Mouse (Mus musculus) midbrain, postnatal 0 days (tissue): Measurements from ENCODE around the gene Kiss1. TPM values are rescaled to one million over a fixed set of nuclear protein-coding genes. Genes with fewer than 3 reads are reported as not detected.

ENCODE experiments used
- ATAC-seq: fragments of 200-750 bp; cut with Nextera tagmentation; 2 replicates; pipeline ENCODE4 v1.8.0; 2017; ENCODE audit warnings: moderate number of reproducible peaks, mild to moderate bottlenecking, moderate TSS enrichment, moderate library complexity; ENCODE audit not compliant: low FRiP score
- DNase-seq: peaks from one replicate; pipeline ENCODE4 v3.0.0-alpha.2; 2015; ENCODE audit warnings: low spot score
- H3K27ac ChIP-seq: fragments of 300-500 bp; sonication (generic); 2 replicates; pipeline ENCODE4 v1.5.1; 2014; ENCODE audit warnings: low read depth, mild to moderate bottlenecking, low read length, mixed read lengths
- H3K27me3 ChIP-seq: fragments of 300-500 bp; sonication (generic); 2 replicates; pipeline ENCODE4 v1.6.1; 2014; ENCODE audit warnings: low read length, control low read depth, mixed read lengths; ENCODE audit not compliant: insufficient read depth
- H3K36me3 ChIP-seq: fragments of 300-500 bp; sonication (generic); 2 replicates; pipeline ENCODE4 v1.6.1; 2014; ENCODE audit warnings: low read length, control low read depth, mixed read lengths; ENCODE audit not compliant: insufficient read depth
- H3K4me1 ChIP-seq: fragments of 300-500 bp; sonication (generic); 2 replicates; pipeline ENCODE4 v1.6.1; 2014; ENCODE audit warnings: mild to moderate bottlenecking, control low read depth, antibody characterized with exemption, low read length, mixed read lengths; ENCODE audit not compliant: insufficient read depth
- H3K4me2 ChIP-seq: fragments of 300-500 bp; sonication (generic); 2 replicates; pipeline ENCODE4 v1.6.1; 2014; ENCODE audit warnings: low read depth, mild to moderate bottlenecking, low read length, mixed read lengths; ENCODE audit not compliant: poor library complexity, severe bottlenecking
- H3K4me3 ChIP-seq: fragments of 300-500 bp; sonication (generic); 2 replicates; pipeline ENCODE4 v1.5.1; 2014; ENCODE audit warnings: low read depth, mild to moderate bottlenecking, low read length, moderate library complexity
- H3K9ac ChIP-seq: fragments of 300-500 bp; sonication (generic); replicated peaks from 2 replicates; pipeline ENCODE4 v1.6.1; 2014; ENCODE audit warnings: mild to moderate bottlenecking, low read length, moderate library complexity, mixed read lengths; ENCODE audit not compliant: poor library complexity, severe bottlenecking
- H3K9me3 ChIP-seq: fragments of 300-500 bp; sonication (generic); 2 replicates; pipeline ENCODE4 v1.6.1; 2016; ENCODE audit warnings: low read length, control low read depth
- CTCF ChIP-seq: IDR thresholded peaks from 2 replicates; pipeline ENCODE4 v1.5.1; 2016; ENCODE audit warnings: antibody characterized with exemption, mild to moderate bottlenecking
- WGBS: fragments of 180-500 bp; shearing (Covaris S2); extraction: QIAGEN DNeasy Blood & Tissue Kit; methylation state at CpG from one replicate; pipeline ENCODE4 v1.1.7; 2014; 5-methylcytosine and 5-hydroxymethylcytosine counted together
- polyA plus RNA-seq: library from polyadenylated mRNA; unstranded; fragments of >200 nt; fragmentation: Nextera tagmentation; extraction: Ambion mirVana; gene quantifications from 2 replicates; pipeline ENCODE4 v1.2.1, GENCODE M21; 2015
- total RNA-seq: library from RNA; depleted of rRNA; stranded (reverse); fragments of >200 nt; gene quantifications from 2 replicates; pipeline ENCODE4 v1.2.3, GENCODE M21; 2014

Gene Kiss1
- total and polyA plus RNA-seq, 2 experiments from 2014 or later: 2.6 TPM; not detected in 1

DNA sequence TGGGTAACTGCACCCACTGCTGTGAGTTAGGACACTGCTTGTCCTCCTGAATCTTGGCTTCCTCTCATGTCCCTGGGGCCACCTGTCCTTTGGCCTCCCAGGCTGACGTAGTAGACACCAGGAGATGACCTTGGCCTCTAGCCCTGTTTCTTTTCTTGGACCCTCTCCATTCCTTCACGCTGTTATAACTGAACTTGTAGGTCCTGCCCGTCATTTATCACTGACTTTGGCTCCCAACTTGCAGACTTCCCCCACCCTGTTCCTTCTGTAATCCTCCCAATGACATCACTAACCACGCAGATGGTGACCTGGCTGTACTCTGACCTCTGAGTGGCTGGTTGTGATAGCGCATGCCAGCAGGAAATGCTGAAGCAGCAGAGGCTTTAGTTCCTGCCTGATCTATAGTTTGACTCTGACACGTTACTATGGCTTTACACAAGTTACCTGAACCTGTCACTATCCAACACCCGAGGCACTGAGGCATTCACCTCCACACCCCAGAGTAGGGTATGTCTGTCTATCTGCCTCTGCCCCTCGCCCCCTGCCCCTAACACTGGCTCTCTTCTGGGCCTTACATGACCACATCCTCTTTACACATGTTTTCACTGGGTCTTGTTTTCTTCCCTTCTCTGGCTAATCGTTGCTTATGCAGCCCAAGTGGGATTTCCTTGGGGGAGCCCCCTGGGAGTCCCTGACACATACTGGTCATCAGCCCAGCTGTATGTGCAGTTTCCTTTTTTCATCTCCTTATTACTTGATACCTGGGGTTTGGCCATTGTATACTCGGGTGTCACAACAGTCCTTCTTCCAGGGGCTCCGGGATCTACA lies 26.2 kb downstream of the Kiss1 start:
- no peak for TF ChIP-seq CTCF
- Histone ChIP-seq H3K4me1 (no peaks in the 10 kb centered on the region), H3K27ac (no peak overlapping the region), H3K9ac (no peak overlapping the region), H3K4me3 (no peak overlapping the region), H3K27me3 (no peaks in the 10 kb centered on the region), H3K36me3 (no peaks in the 10 kb centered on the region), H3K9me3 (no peaks in the 10 kb centered on the region), H3K4me2 (no peak overlapping the region)
- DNase-seq (no peak), ATAC-seq (no peak)
- 80% methylated on average over 11 of the region's 11 CpGs for WGBS

GRCm38 (mm10) chr1:133350210-133350609 lies 28.5 kb downstream of the Kiss1 start, which contains the start of gene Ren1:
Gene Ren1 (plus strand): TSS chr1:133350510.
- Histone ChIP-seq H3K4me2 (no peak within 1 kb of the TSS), H3K9ac (no peak within 1 kb of the TSS), H3K27me3 (no peaks in the 10 kb centered on the region), H3K4me1 (no peaks in the 10 kb centered on the region), H3K27ac (no peak within 1 kb of the TSS), H3K4me3 (no peak within 1 kb of the TSS), H3K9me3 (no peaks in the 10 kb centered on the region), H3K36me3 (no peaks in the 10 kb centered on the region)
- no peak for TF ChIP-seq CTCF
- 96% methylated on average over 1 of the region's 1 CpGs for WGBS
- DNase-seq (no peak), ATAC-seq (no peak)

- no peak for TF ChIP-seq CTCF
- Histone ChIP-seq H3K4me2 (no peak overlapping the region), H3K27me3 (no peaks in the 10 kb centered on the region), H3K4me3 (no peak overlapping the region), H3K36me3 (no peaks in the 10 kb centered on the region), H3K9ac (no peak overlapping the region), H3K27ac (no peak overlapping the region), H3K9me3 (no peaks in the 10 kb centered on the region), H3K4me1 (no peaks in the 10 kb centered on the region)
- 23% methylated on average over 9 of the region's 9 CpGs for WGBS
- ATAC-seq (no peak; the same call in 1 of the 2 replicates), DNase-seq (no peak)
These were observed 30.1 kb downstream of the Kiss1 start for GRCm38 (mm10) chr1:133351762-133352161.

GRCm38 (mm10) chr1:133353371-133353809 lies 31.7 kb downstream of the Kiss1 start:
- Histone ChIP-seq H3K36me3 (no peaks in the 10 kb centered on the region), H3K9ac (no peak overlapping the region), H3K27ac (no peak overlapping the region), H3K27me3 (no peaks in the 10 kb centered on the region), H3K4me1 (no peaks in the 10 kb centered on the region), H3K4me2 (no peak overlapping the region), H3K4me3 (no peak overlapping the region), H3K9me3 (no peaks in the 10 kb centered on the region)
- 42% methylated on average over 12 of the region's 12 CpGs for WGBS
- DNase-seq: peak; percentile 88
- peak; percentile 99 for TF ChIP-seq CTCF
- peak; percentile 44; the same call in 1 of the 2 replicates for ATAC-seq

- ATAC-seq: no peak
- no peaks in the 10 kb centered on the region for H3K9me3 ChIP-seq
- DNase-seq: no peak
- no peaks in the 10 kb centered on the region for H3K36me3 ChIP-seq
- no peak overlapping the region for H3K4me3 ChIP-seq
- H3K4me2 ChIP-seq: no peak overlapping the region
- H3K4me1 ChIP-seq: no peaks in the 10 kb centered on the region
- H3K9ac ChIP-seq: no peak overlapping the region
- no peaks in the 10 kb centered on the region; the same call in 1 of the 2 replicates for H3K27me3 ChIP-seq
- H3K27ac ChIP-seq: no peak overlapping the region
- 49% methylated on average over 5 of the region's 5 CpGs for WGBS
- no peak for TF ChIP-seq CTCF
These were observed 33.8 kb downstream of the Kiss1 start for GRCm38 (mm10) chr1:133355469-133355868.

- WGBS: 59% methylated on average over 15 of the region's 15 CpGs
- Histone ChIP-seq H3K36me3 (no peaks in the 10 kb centered on the region), H3K4me1 (no peaks in the 10 kb centered on the region), H3K27ac (no peak overlapping the region), H3K4me2 (no peak overlapping the region), H3K9ac (no peak overlapping the region), H3K9me3 (no peaks in the 10 kb centered on the region), H3K4me3 (no peak overlapping the region), H3K27me3 (no peaks in the 10 kb centered on the region; the same call in 1 of the 2 replicates)
- DNase-seq: no peak
- TF ChIP-seq CTCF: no peak
- ATAC-seq: no peak
These were observed 34.2 kb downstream of the Kiss1 start for GRCm38 (mm10) chr1:133355912-133356311.
